Mouse (Mus musculus) midbrain, embryonic 16.5 days (tissue): ENCODE data around the gene 5430403G16Rik. TPM values are rescaled to one million over a fixed set of nuclear protein-coding genes. Genes with fewer than 3 reads are reported as not detected.
"Not testable (repeated sequence)": the region's sequence is repeated elsewhere in the genome, so short reads cannot be mapped to it uniquely, and the experiment has no call there.

Experiments
- ATAC-seq: fragments of 200-750 bp; cut with Nextera tagmentation; 2 replicates; pipeline ENCODE4 v1.8.0; 2017; ENCODE audit warnings: moderate TSS enrichment
- H3K27ac ChIP-seq: fragments of 300-500 bp; sonication (generic); 2 replicates; pipeline ENCODE4 v1.5.1; 2014; ENCODE audit warnings: mild to moderate bottlenecking, low read length, mixed read lengths
- H3K27me3 ChIP-seq: fragments of 300-500 bp; sonication (generic); 2 replicates; pipeline ENCODE4 v1.6.1; 2014; ENCODE audit warnings: low read depth, low read length, mixed read lengths; ENCODE audit not compliant: control insufficient read depth, insufficient read depth
- H3K36me3 ChIP-seq: fragments of 300-500 bp; sonication (generic); 2 replicates; pipeline ENCODE4 v1.6.1; 2014; ENCODE audit warnings: mild to moderate bottlenecking, low read length, moderate library complexity, mixed read lengths; ENCODE audit not compliant: control insufficient read depth, insufficient read depth
- H3K4me1 ChIP-seq: fragments of 300-500 bp; sonication (generic); 2 replicates; pipeline ENCODE4 v1.6.1; 2014; ENCODE audit warnings: mild to moderate bottlenecking, low read length, mixed read lengths; ENCODE audit not compliant: control insufficient read depth, insufficient read depth
- H3K4me2 ChIP-seq: fragments of 300-500 bp; sonication (generic); 2 replicates; pipeline ENCODE4 v1.6.1; 2014; ENCODE audit warnings: mild to moderate bottlenecking, low read length, mixed read lengths
- H3K4me3 ChIP-seq: fragments of 300-500 bp; sonication (generic); 2 replicates; pipeline ENCODE4 v1.5.1; 2014; ENCODE audit warnings: low read depth, mild to moderate bottlenecking, low read length, moderate library complexity, mixed read lengths
- H3K9ac ChIP-seq: fragments of 300-500 bp; sonication (generic); 2 replicates; pipeline ENCODE4 v1.6.1; 2014; ENCODE audit warnings: low read depth, low read length, mixed read lengths
- H3K9me3 ChIP-seq: fragments of 300-500 bp; sonication (generic); replicated peaks from 2 replicates; pipeline ENCODE4 v1.6.1; 2014; ENCODE audit warnings: mild to moderate bottlenecking, low read length, mixed read lengths; ENCODE audit not compliant: control insufficient read depth, poor library complexity, severe bottlenecking
- WGBS: fragments of 180-500 bp; shearing (Covaris S2); extraction: QIAGEN DNeasy Blood & Tissue Kit; methylation state at CpG from one replicate; pipeline ENCODE4 v1.1.7; 2014; 5-methylcytosine and 5-hydroxymethylcytosine counted together
- polyA plus RNA-seq: library from polyadenylated mRNA; unstranded; fragments of >200 nt; fragmentation: Nextera tagmentation; extraction: Ambion mirVana; gene quantifications from 2 replicates; pipeline ENCODE4 v1.2.1, GENCODE M21; 2015

Gene 5430403G16Rik
- 1.8 and 2.0 TPM in 2 replicates for polyA plus RNA-seq

DNA sequence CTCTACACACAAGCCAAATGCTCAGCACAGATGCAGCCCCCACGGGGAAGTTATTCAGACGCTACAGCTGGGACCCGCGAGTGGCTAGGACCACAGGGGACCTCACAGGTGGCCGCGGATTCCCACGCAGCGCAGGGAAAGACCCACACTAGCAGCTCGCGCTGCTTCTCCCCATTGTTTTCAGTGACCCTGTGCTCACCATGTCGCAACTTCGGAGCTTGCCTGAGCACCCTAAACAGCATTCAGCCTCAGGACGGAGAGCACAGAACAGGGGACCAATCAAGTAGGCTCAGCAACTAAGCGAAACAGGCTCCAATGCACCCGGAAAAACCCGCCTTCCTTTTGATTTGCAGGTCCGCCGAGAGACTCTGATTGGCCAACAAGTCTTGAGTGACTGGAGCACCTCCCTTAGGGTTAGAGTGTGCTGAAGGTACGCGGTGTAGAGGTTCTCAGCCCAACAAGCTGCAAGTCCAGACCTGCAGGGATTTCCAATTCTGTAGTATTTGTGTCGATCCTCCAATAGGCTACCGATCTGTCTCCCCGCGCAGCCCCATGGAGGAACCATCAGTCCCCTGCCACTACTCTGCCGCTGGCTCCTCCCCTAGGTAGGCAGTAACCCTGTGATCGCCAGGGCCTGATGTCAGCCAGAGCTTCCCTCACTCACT lies at the start of gene 5430403G16Rik:
Gene 5430403G16Rik, minus strand, starts transcription at position 505 of the 665 bp plus-strand sequence.
- ATAC-seq = peak; percentile 98
- Histone ChIP-seq H3K4me3 (peak within 1 kb of the TSS; percentile 50), H3K27ac (peak within 1 kb of the TSS; percentile 60), H3K9ac (peak within 1 kb of the TSS; percentile 67), H3K4me2 (peak within 1 kb of the TSS; percentile 67)
- not testable (repeated sequence) for H3K4me1 ChIP-seq, H3K36me3 ChIP-seq, H3K9me3 ChIP-seq, H3K27me3 ChIP-seq
- WGBS = 0% methylated on average over 24 of the region's 26 CpGs

DNA sequence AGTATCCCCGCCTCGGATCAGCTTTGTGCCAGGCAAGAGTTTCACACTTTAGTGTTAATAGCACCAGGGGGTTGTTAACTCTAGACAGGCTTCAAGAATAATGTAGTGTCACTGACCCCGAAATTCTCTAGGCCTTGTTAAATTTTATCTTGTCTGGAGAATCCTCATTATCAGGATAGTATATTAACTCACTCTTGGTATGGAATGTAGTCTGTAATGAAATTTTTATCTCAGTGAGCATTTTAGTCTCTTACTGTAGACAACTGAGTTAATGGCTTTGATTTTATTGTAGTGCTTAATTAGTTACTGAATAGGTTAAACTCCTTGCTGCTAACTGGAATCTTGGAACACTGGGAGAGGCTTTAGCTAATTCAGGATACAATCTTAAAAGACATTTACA lies 26.5 kb upstream of the 5430403G16Rik start:
- H3K9me3 ChIP-seq, H3K27ac ChIP-seq, H3K27me3 ChIP-seq, H3K4me1 ChIP-seq, H3K9ac ChIP-seq, H3K4me2 ChIP-seq, H3K36me3 ChIP-seq, ATAC-seq, H3K4me3 ChIP-seq: not testable (repeated sequence)
- WGBS = 77% methylated on average over 3 of the region's 3 CpGs

DNA sequence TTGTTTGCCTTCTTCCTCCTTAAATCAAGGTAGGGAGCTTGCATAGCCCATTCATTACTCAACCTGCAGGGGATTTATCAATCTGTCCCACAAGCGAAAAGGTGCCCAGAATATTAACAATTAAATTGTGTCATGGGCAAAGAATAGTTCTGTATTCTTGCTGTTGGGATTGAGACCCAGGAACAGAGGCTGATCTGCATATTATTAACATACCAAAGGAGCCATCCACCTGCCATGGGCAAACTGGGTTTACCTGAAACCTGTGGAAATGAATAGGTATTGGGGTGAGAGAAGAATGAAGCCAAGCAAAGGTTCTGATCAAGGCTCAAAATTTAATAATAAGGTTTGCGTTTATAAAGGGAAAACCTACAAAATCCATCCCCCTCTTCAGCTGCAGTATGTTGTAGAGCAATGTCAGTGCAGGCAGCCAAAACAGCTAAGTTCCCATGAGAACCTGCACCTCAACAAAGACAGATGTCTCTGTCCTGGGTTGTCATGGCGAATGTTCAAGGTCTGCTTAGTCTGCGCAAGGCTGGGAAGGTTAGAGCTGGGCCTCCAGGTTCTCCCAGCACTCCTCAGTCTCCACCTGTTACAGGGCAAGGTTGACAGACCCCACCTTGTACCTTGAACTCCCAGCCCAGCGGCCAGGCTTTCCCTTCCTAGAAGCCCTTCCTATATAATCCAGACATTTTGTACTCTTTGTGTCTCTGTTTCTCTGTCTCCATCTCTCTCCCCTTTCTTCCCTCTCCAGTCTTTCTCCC lies 544 bp upstream of the 5430403G16Rik start:
- 62% methylated on average over 5 of the region's 5 CpGs for WGBS
- peak overlapping the region; percentile 67 for H3K4me2 ChIP-seq
- ATAC-seq = peak; percentile 60

DNA sequence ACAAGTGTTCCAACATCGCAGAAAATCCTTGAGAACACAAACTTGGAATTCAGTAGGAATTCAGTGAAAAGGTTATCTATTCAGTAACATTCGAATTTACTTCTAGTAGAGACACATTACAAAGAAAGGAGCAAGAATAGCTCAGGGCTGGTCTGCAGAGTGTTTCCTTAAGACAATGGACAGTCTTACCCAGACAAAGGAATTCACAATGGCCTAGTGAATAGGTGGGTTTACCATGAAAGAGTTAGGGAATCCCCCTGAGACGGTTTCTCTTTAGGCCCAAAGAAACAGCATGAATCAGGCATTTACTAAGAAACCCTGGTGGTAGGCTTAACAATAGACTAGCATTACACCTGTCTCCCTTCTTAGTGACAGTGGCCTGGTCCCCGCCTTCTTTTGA lies 7.9 kb downstream of the 5430403G16Rik start:
- no peak for ATAC-seq
- Histone ChIP-seq H3K36me3 (no peaks in the 10 kb centered on the region), H3K4me1 (no peaks in the 10 kb centered on the region), H3K4me3 (no peak overlapping the region), H3K27me3 (no peaks in the 10 kb centered on the region), H3K27ac (no peak overlapping the region), H3K9ac (no peak overlapping the region), H3K4me2 (no peak overlapping the region), H3K9me3 (peaks cover 12% of the 10 kb centered on the region; the same call in 1 of the 2 replicates)
- 66% methylated on average over 4 of the region's 4 CpGs for WGBS

More for the DNA sequence above, 544 bp upstream of the 5430403G16Rik start:
- not testable (repeated sequence) for H3K4me1 ChIP-seq, H3K36me3 ChIP-seq, H3K9me3 ChIP-seq, H3K27me3 ChIP-seq
- peak overlapping the region; percentile 60 for H3K27ac ChIP-seq
- H3K4me3 ChIP-seq = peak overlapping the region; percentile 50
- peak overlapping the region; percentile 67; the same call in 1 of the 2 replicates for H3K9ac ChIP-seq

Other genes with a start within 250 kb of the 5430403G16Rik start
- gene Crlf2, start 132.0 kb downstream of the 5430403G16Rik start, polyA plus RNA-seq = 13.7 and 18.1 TPM in 2 replicates
- gene 4930522L14Rik, start 60.8 kb upstream of the 5430403G16Rik start, polyA plus RNA-seq = 4.0 and 4.9 TPM in 2 replicates
- gene Gm15446, start 232.4 kb upstream of the 5430403G16Rik start, polyA plus RNA-seq = 0.28 and 0.44 TPM in 2 replicates